Mouse (Mus musculus) lung, adult 2 months (tissue): ENCODE data around the gene Ccl24.

ENCODE experiments used
- CTCF ChIP-seq: fragments of 200-500 bp; IDR thresholded peaks from 2 replicates; pipeline ENCODE4 v1.5.1; 2011; ENCODE audit warnings: mild to moderate bottlenecking, low read length, control low read depth; ENCODE audit not compliant: insufficient read depth
- POLR2A ChIP-seq: fragments of 200-500 bp; IDR thresholded peaks from 2 replicates; pipeline ENCODE4 v1.6.1; 2011; ENCODE audit warnings: low read depth, mild to moderate bottlenecking, control low read depth, low read length, borderline replicate concordance; ENCODE audit errors: extremely low read depth

- TF ChIP-seq POLR2A (no peak), CTCF (no peak)
These were observed 44.9 kb downstream of the Ccl24 start for GRCm38 (mm10) chr5:135527986-135528385.
